Mouse (Mus musculus) hindbrain, embryonic 12.5 days (tissue): ENCODE results near the gene Ccdc65. TPM values are rescaled to one million over a fixed set of nuclear protein-coding genes. Genes with fewer than 3 reads are reported as not detected.

Source experiments
- polyA plus RNA-seq: library from polyadenylated mRNA; unstranded; fragments of >200 nt; fragmentation: Nextera tagmentation; extraction: Ambion mirVana; gene quantifications from 2 replicates; pipeline ENCODE4 v1.2.1, GENCODE M21; 2016

The Ccdc65 gene
- polyA plus RNA-seq, 1 experiment from 2014 or later = 3.1 TPM

Other genes starting within 250 kb of the Ccdc65 start
- gene OR5BS1P, start 238.3 kb upstream of the Ccdc65 start, polyA plus RNA-seq = not detected in 2 replicates
- not detected in 2 replicates for gene Lalba, start 225.5 kb upstream of the Ccdc65 start, polyA plus RNA-seq
- gene Olfr279, start 215.8 kb upstream of the Ccdc65 start, polyA plus RNA-seq = not detected in 2 replicates
- gene Kansl2, start 173.9 kb upstream of the Ccdc65 start, polyA plus RNA-seq = 166 and 167 TPM in 2 replicates
- 63.2 and 65.5 TPM in 2 replicates for gene Ccnt1, start 137.3 kb upstream of the Ccdc65 start, polyA plus RNA-seq
- gene 4930415O20Rik, start 137.2 kb upstream of the Ccdc65 start, polyA plus RNA-seq = 0.43 and 0.46 TPM in 2 replicates
- 15.9 and 18.6 TPM in 2 replicates for gene Adcy6, start 98.1 kb upstream of the Ccdc65 start, polyA plus RNA-seq
- 110 and 113 TPM in 2 replicates for gene Cacnb3, start 77.4 kb upstream of the Ccdc65 start, polyA plus RNA-seq
- gene Ddx23, start 45.3 kb upstream of the Ccdc65 start, polyA plus RNA-seq = 21.9 and 26.6 TPM in 2 replicates
- 6.4 and 6.5 TPM in 2 replicates for gene Rnd1, start 30.7 kb upstream of the Ccdc65 start, polyA plus RNA-seq
- 14.3 and 15.1 TPM in 2 replicates for gene Fkbp11, start 20.0 kb downstream of the Ccdc65 start, polyA plus RNA-seq
- gene Arf3, start 55.0 kb downstream of the Ccdc65 start, polyA plus RNA-seq = 65.1 and 65.2 TPM in 2 replicates
- gene Wnt10b, start 69.9 kb downstream of the Ccdc65 start, polyA plus RNA-seq = 0.59 and 0.91 TPM in 2 replicates
- 8.4 and 8.6 TPM in 2 replicates for gene Wnt1, start 81.7 kb downstream of the Ccdc65 start, polyA plus RNA-seq
- gene Ddn, start 101.3 kb downstream of the Ccdc65 start, polyA plus RNA-seq = 0.56 and 0.65 TPM in 2 replicates
- 71.0 and 78.9 TPM in 2 replicates for gene Prkag1, start 123.3 kb downstream of the Ccdc65 start, polyA plus RNA-seq
- gene Kmt2d, start 163.0 kb downstream of the Ccdc65 start, polyA plus RNA-seq = 12.2 and 12.5 TPM in 2 replicates
- gene Rhebl1, start 186.3 kb downstream of the Ccdc65 start, polyA plus RNA-seq = 22.0 and 27.0 TPM in 2 replicates
- gene Dhh, start 190.3 kb downstream of the Ccdc65 start, polyA plus RNA-seq = 0.84 and 1.1 TPM in 2 replicates
- gene Lmbr1l, start 210.0 kb downstream of the Ccdc65 start, polyA plus RNA-seq = 38.4 and 39.2 TPM in 2 replicates
- 1,219 and 1,243 TPM in 2 replicates for gene Tuba1b, start 226.4 kb downstream of the Ccdc65 start, polyA plus RNA-seq
- not detected in 2 replicates for gene Gm49450, start 245.3 kb downstream of the Ccdc65 start, polyA plus RNA-seq
- 9,547 and 9,692 TPM in 2 replicates for gene Tuba1a, start 245.5 kb downstream of the Ccdc65 start, polyA plus RNA-seq